Mouse (Mus musculus) liver, embryonic 14.5 days (tissue): ENCODE data around the gene Phf19.

Source experiments
- CTCF ChIP-seq: IDR thresholded peaks from 2 replicates; pipeline ENCODE4 v1.5.1; 2016; ENCODE audit warnings: antibody characterized with exemption, low read depth, control low read depth
- EP300 ChIP-seq: IDR thresholded peaks from 2 replicates; pipeline ENCODE4 v1.6.1; 2016; ENCODE audit warnings: antibody characterized with exemption, low read depth

- TF ChIP-seq CTCF = no peak
- no peak for TF ChIP-seq EP300
Observed at GRCm38 (mm10) chr2:34915103-34915502, 1.3 kb upstream of the Phf19 start.
